Mouse (Mus musculus): ENCODE measurements around the gene Tlx1.

Tlx1 gene

GRCm38 (mm10) chr19:45150490-45151181 is at the start of gene Tlx1:
Gene Tlx1, plus strand, starts transcription at chr19:45150680.
- no peak for DNase-seq (ENCODE audit: low spot score)

- no peak for DNase-seq (ENCODE audit: low spot score)
Observed at GRCm38 (mm10) chr19:45105591-45105990, 44.9 kb upstream of the Tlx1 start.

GRCm38 (mm10) chr19:45106689-45107088 is 43.8 kb upstream of the Tlx1 start:
- no peak for DNase-seq (ENCODE audit: low spot score)

GRCm38 (mm10) chr19:45110681-45111080 is 39.8 kb upstream of the Tlx1 start:
- no peak for DNase-seq (ENCODE audit: low spot score)

GRCm38 (mm10) chr19:45112444-45112843 is 38.0 kb upstream of the Tlx1 start:
- DNase-seq (ENCODE audit: low spot score): no peak

GRCm38 (mm10) chr19:45113791-45114460 is 36.6 kb upstream of the Tlx1 start:
- no peak for DNase-seq (ENCODE audit: low spot score)

GRCm38 (mm10) chr19:45114772-45115171 is 35.7 kb upstream of the Tlx1 start:
- DNase-seq (ENCODE audit: low spot score): no peak

GRCm38 (mm10) chr19:45116798-45117197 is 33.7 kb upstream of the Tlx1 start:
- no peak for DNase-seq (ENCODE audit: low spot score)

GRCm38 (mm10) chr19:45131966-45132628 is 18.4 kb upstream of the Tlx1 start:
- no peak for DNase-seq (ENCODE audit: low spot score)

- no peak for DNase-seq (ENCODE audit: low spot score)
Observed at GRCm38 (mm10) chr19:45142531-45142930, 7.9 kb upstream of the Tlx1 start.

- no peak for DNase-seq (ENCODE audit: low spot score)
Observed at GRCm38 (mm10) chr19:45143214-45143895, 7.1 kb upstream of the Tlx1 start.

GRCm38 (mm10) chr19:45147071-45147470 is 3.4 kb upstream of the Tlx1 start:
- DNase-seq (ENCODE audit: low spot score): no peak

- DNase-seq (ENCODE audit: low spot score): no peak
Observed at GRCm38 (mm10) chr19:45151361-45152182, 1.1 kb downstream of the Tlx1 start.

GRCm38 (mm10) chr19:45152183-45152650 is 1.7 kb downstream of the Tlx1 start:
- DNase-seq (ENCODE audit: low spot score): no peak

- DNase-seq (ENCODE audit: low spot score): no peak
Observed at GRCm38 (mm10) chr19:45153311-45154058, 3.0 kb downstream of the Tlx1 start.

- DNase-seq (ENCODE audit: low spot score): no peak
Observed at GRCm38 (mm10) chr19:45154059-45154386, 3.5 kb downstream of the Tlx1 start.

GRCm38 (mm10) chr19:45154521-45154920 is 4.0 kb downstream of the Tlx1 start:
- no peak for DNase-seq (ENCODE audit: low spot score)

GRCm38 (mm10) chr19:45155141-45155790 is 4.8 kb downstream of the Tlx1 start:
- DNase-seq (ENCODE audit: low spot score): no peak

GRCm38 (mm10) chr19:45155791-45156186 is 5.3 kb downstream of the Tlx1 start:
- DNase-seq (ENCODE audit: low spot score): no peak

GRCm38 (mm10) chr19:45156381-45156780 is 5.9 kb downstream of the Tlx1 start:
- DNase-seq (ENCODE audit: low spot score): no peak
